Mouse (Mus musculus): ENCODE results near the gene Myocd. TPM values are rescaled to one million over a fixed set of nuclear protein-coding genes. Genes with fewer than 3 reads are reported as not detected.

The Myocd gene
- polyA plus RNA-seq, 1 experiment from 2014 or later, result 0.87 TPM

DNA sequence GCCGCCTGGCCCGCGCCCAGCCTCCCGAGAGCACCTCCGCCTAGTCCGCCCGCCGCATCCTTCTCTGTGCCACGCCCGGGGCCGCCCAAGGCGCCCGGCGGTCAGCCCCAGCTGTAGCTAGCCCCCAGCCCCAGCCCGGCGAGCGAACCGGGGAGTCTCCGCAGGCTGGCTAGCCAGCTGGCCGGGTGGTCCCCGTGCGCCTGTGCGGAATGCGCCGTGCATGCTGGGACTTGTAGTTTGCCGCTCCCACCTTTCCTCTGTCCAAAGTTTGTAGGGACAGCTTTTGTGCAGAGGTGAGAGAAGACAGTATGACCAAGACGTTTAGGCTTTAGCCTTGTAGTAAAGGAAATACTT lies 107.0 kb downstream of the Myocd start, which contains the start of gene Arhgap44:
Arhgap44 (minus strand) TSS at position 195 of the 354 bp plus-strand sequence.
- WGBS, result under 1% methylated on average over 27 of the region's 27 CpGs
- Histone ChIP-seq H3K4me3 (ENCODE audit: low read depth, low read length) (peak within 1 kb of the TSS; percentile 85), H3K9me3 (ENCODE audit: control insufficient read depth, low read length) (no peaks in the 10 kb centered on the region), H3K9ac (ENCODE audit: low read length) (peak within 1 kb of the TSS; percentile 73), H3K4me1 (ENCODE audit: control insufficient read depth, insufficient read depth, low read length) (peaks cover 4% of the 10 kb centered on the region; the same call in 1 of the 2 replicates), H3K27ac (replicated peaks; ENCODE audit: low read depth, low read length) (no peak within 1 kb of the TSS), H3K27me3 (ENCODE audit: control insufficient read depth, insufficient read depth, low read length) (peaks cover 9% of the 10 kb centered on the region; the same call in 1 of the 2 replicates), H3K4me2 (ENCODE audit: low read depth, severe bottlenecking) (peak within 1 kb of the TSS; percentile 95), H3K36me3 (ENCODE audit: control insufficient read depth, insufficient read depth, low read length) (no peaks in the 10 kb centered on the region)
- DNase-seq (ENCODE audit: low spot score) (peak; percentile 86), ATAC-seq (ENCODE audit: insufficient number of reproducible peaks, low FRiP score, low TSS enrichment, low read depth) (peak; percentile 83)

DNA sequence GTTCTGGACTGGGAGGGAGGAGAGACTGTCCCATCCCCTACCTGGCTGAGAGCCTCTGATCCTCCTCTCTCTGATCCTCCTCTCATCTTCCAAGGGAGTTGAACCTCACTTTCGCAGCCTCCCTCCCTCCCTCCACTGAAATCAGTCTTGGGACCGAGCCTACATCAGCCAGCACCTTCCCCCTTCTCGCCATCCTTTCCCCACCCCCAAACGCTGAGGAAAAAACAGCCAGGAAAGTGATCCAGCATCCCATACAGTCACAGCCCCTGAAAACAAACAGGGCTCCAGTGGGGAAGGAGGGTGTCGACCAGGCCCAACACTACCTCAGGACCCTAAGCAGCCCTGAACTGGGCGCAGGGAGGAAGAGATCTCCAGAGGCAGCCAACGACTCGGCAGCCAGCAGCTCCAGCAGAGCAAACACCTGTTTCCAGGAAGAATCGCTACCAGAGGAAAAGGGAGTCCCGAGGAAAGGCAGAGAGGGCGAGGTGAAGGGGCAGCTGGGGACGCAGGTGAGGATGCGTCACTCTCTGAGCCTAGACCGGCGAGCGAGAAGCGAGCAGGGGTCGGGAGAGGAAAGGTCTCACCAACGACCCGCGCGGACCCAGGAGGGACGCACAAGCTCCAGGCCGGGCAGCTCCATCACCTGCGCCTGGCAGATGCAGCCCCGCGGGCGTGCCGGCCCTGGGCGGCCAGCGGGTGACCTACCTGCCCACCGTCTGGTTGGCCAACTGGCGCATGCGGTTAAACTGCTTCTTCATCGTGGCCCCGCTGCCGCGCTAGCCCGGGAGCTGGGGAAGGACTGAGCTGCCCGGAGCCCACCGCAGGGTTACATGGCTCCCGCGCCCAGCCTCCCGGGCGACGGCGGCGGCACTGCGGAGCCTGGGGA lies 107.7 kb downstream of the Myocd start:
- Histone ChIP-seq H3K4me2 (ENCODE audit: low read depth, severe bottlenecking) (peak overlapping the region; percentile 95), H3K9ac (ENCODE audit: low read length) (peak overlapping the region; percentile 73), H3K4me1 (ENCODE audit: control insufficient read depth, insufficient read depth, low read length) (peaks cover 4% of the 10 kb centered on the region; the same call in 1 of the 2 replicates), H3K36me3 (ENCODE audit: control insufficient read depth, insufficient read depth, low read length) (no peaks in the 10 kb centered on the region), H3K27ac (replicated peaks; ENCODE audit: low read depth, low read length) (no peak overlapping the region), H3K27me3 (ENCODE audit: control insufficient read depth, insufficient read depth, low read length) (peaks cover 9% of the 10 kb centered on the region; the same call in 1 of the 2 replicates), H3K4me3 (ENCODE audit: low read depth, low read length) (peak overlapping the region; percentile 85), H3K9me3 (ENCODE audit: control insufficient read depth, low read length) (no peaks in the 10 kb centered on the region)
- WGBS, result under 1% methylated on average over 48 of the region's 49 CpGs
- ATAC-seq (ENCODE audit: insufficient number of reproducible peaks, low FRiP score, low TSS enrichment, low read depth) (peak; percentile 59), DNase-seq (ENCODE audit: low spot score) (peak; percentile 62)

DNA sequence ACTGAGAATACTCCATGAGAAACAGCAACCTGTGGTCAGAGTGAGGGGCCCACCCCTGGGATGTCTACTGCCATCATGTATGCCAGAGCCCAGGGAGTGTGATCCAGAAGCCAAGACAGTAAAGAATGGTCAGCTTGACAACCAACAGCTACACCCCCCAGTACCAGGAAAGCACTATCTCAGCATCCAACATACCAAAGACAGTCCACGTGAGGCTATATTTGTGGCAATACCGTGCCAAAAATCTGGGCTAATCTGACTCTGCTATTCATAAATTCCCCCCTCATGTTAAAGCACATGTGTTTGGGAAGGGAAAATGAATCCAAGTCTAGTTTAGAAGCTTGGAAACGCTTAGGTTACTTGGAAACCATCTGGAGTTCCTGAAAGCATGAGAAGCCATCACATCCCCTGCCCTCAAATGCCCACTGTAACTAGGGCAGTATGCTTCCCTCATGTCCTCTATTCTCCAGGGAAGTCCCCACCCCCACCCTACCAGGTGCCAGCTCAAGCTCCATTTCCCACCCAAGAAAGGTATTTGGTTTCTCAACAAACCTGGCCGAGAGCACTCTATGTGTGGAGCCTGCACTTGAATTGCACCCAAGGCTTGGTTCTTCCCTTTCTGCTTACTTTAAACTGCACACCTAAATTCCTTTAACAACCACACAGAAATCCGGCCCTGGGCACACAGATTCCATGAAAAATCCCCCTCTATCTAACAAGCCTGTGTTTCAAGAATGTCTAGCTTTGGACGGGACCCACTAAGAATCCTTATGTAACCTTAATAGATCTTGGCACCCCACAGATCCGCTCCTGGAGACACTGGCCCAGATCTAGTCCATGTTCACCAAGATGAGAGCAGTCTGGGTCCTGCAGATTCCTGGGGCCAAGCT lies 108.6 kb downstream of the Myocd start:
- Histone ChIP-seq H3K27me3 (ENCODE audit: control insufficient read depth, insufficient read depth, low read length) (peaks cover 9% of the 10 kb centered on the region; the same call in 1 of the 2 replicates), H3K9me3 (ENCODE audit: control insufficient read depth, low read length) (no peaks in the 10 kb centered on the region), H3K9ac (ENCODE audit: low read length) (no peak overlapping the region), H3K4me2 (ENCODE audit: low read depth, severe bottlenecking) (peak overlapping the region; percentile 95; the same call in 1 of the 2 replicates), H3K4me1 (ENCODE audit: control insufficient read depth, insufficient read depth, low read length) (peaks cover 4% of the 10 kb centered on the region; the same call in 1 of the 2 replicates), H3K27ac (replicated peaks; ENCODE audit: low read depth, low read length) (no peak overlapping the region), H3K36me3 (ENCODE audit: control insufficient read depth, insufficient read depth, low read length) (no peaks in the 10 kb centered on the region), H3K4me3 (ENCODE audit: low read depth, low read length) (peak overlapping the region; percentile 85; the same call in 1 of the 2 replicates)
- ATAC-seq (ENCODE audit: insufficient number of reproducible peaks, low FRiP score, low TSS enrichment, low read depth), result no peak
- 56% methylated on average over 7 of the region's 7 CpGs for WGBS
- no peak for DNase-seq (ENCODE audit: low spot score)

DNA sequence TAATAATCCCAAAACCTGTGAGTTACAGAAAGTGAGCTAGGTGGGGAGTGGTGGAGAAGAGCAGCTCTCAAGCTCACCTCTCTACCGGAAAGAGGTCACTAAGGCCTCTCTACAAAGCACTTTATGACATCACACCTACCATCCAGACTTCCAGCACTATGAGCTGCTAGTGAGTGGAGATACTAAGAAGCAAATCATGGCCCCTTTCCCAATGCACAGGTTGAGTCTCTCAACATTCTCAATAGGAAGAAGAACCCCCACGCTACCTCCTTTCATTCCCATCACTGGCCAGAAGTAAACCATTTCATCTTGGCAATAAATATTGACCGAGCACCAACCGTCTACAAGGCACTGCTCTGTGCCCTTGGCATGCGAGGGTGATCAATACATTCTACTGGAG lies 110.0 kb downstream of the Myocd start, which contains the start of gene 1700086D15Rik:
1700086D15Rik (minus strand) TSS at position 101 of the 400 bp plus-strand sequence.
- Histone ChIP-seq H3K4me1 (ENCODE audit: control insufficient read depth, insufficient read depth, low read length) (peaks cover 4% of the 10 kb centered on the region; the same call in 1 of the 2 replicates), H3K4me3 (ENCODE audit: low read depth, low read length) (no peak within 1 kb of the TSS), H3K4me2 (ENCODE audit: low read depth, severe bottlenecking) (no peak within 1 kb of the TSS), H3K36me3 (ENCODE audit: control insufficient read depth, insufficient read depth, low read length) (no peaks in the 10 kb centered on the region), H3K9ac (ENCODE audit: low read length) (no peak within 1 kb of the TSS), H3K27me3 (ENCODE audit: control insufficient read depth, insufficient read depth, low read length) (peaks cover 9% of the 10 kb centered on the region; the same call in 1 of the 2 replicates), H3K9me3 (ENCODE audit: control insufficient read depth, low read length) (no peaks in the 10 kb centered on the region), H3K27ac (replicated peaks; ENCODE audit: low read depth, low read length) (no peak within 1 kb of the TSS)
- DNase-seq (ENCODE audit: low spot score) (no peak), ATAC-seq (ENCODE audit: insufficient number of reproducible peaks, low FRiP score, low TSS enrichment, low read depth) (no peak)
- WGBS, result 86% methylated on average over 5 of the region's 5 CpGs

DNA sequence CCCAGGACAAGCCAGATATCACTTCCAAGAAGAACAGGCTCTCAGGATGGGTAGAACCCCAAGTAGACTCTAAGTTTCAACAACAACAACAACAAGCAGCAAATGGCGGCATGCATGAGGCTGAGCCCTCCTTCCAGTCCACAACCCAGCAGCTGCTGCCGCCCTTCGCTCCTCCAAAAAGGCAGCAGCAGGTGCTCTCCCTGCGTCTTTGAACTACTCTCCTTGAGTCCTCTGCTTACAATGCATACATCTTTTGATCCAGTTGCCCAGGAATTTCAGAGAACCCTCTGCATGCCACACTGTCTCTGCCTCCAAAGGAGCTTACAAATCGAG lies 111.2 kb downstream of the Myocd start:
- ATAC-seq (ENCODE audit: insufficient number of reproducible peaks, low FRiP score, low TSS enrichment, low read depth) (no peak), DNase-seq (ENCODE audit: low spot score) (no peak)
- Histone ChIP-seq H3K9ac (ENCODE audit: low read length) (no peak overlapping the region), H3K27me3 (ENCODE audit: control insufficient read depth, insufficient read depth, low read length) (peaks cover 9% of the 10 kb centered on the region; the same call in 1 of the 2 replicates), H3K4me2 (ENCODE audit: low read depth, severe bottlenecking) (no peak overlapping the region), H3K27ac (replicated peaks; ENCODE audit: low read depth, low read length) (no peak overlapping the region), H3K4me3 (ENCODE audit: low read depth, low read length) (no peak overlapping the region), H3K4me1 (ENCODE audit: control insufficient read depth, insufficient read depth, low read length) (peaks cover 4% of the 10 kb centered on the region; the same call in 1 of the 2 replicates), H3K9me3 (ENCODE audit: control insufficient read depth, low read length) (no peaks in the 10 kb centered on the region), H3K36me3 (ENCODE audit: control insufficient read depth, insufficient read depth, low read length) (no peaks in the 10 kb centered on the region)
- WGBS, result 95% methylated on average over 5 of the region's 5 CpGs

DNA sequence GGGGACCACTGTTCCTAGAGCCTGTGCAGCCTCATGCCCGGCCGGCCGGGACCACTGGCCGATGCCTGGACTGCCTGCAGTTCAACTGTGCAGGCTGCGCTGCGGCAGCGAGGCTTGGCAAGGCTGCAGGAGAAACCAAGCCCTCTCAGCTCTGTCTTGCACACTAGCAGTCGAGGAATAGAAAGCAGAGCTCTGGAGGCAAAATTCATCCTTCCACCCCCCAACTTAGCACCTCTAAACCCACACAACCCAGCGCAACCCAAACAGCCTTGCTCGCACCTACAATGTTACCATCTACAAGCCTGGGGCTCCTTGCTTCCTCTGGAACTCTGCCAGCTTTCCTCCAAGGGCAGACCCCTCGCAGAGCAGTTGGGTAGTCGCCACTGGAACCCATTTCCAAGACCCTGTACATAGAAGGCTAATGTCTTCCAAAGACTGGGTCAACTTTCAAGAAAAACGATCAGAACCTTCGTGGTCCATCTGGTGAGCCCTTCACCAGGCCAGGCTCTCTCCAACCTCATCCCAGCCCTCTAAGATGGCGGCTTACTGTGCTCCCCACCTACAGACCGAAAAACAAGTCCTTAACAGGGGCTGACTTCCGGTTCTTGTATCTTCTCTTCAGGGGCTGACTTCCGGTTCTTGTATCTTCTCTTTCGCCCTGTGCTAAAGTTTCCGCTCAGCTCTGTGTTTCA lies 111.7 kb downstream of the Myocd start:
- Histone ChIP-seq H3K36me3 (ENCODE audit: control insufficient read depth, insufficient read depth, low read length) (no peaks in the 10 kb centered on the region), H3K27me3 (ENCODE audit: control insufficient read depth, insufficient read depth, low read length) (peaks cover 9% of the 10 kb centered on the region; the same call in 1 of the 2 replicates), H3K4me3 (ENCODE audit: low read depth, low read length) (no peak overlapping the region), H3K4me2 (ENCODE audit: low read depth, severe bottlenecking) (no peak overlapping the region), H3K27ac (replicated peaks; ENCODE audit: low read depth, low read length) (no peak overlapping the region), H3K9ac (ENCODE audit: low read length) (no peak overlapping the region), H3K9me3 (ENCODE audit: control insufficient read depth, low read length) (no peaks in the 10 kb centered on the region), H3K4me1 (ENCODE audit: control insufficient read depth, insufficient read depth, low read length) (peaks cover 4% of the 10 kb centered on the region; the same call in 1 of the 2 replicates)
- DNase-seq (ENCODE audit: low spot score) (no peak), ATAC-seq (ENCODE audit: insufficient number of reproducible peaks, low FRiP score, low TSS enrichment, low read depth) (no peak)
- WGBS, result 94% methylated on average over 20 of the region's 20 CpGs

DNA sequence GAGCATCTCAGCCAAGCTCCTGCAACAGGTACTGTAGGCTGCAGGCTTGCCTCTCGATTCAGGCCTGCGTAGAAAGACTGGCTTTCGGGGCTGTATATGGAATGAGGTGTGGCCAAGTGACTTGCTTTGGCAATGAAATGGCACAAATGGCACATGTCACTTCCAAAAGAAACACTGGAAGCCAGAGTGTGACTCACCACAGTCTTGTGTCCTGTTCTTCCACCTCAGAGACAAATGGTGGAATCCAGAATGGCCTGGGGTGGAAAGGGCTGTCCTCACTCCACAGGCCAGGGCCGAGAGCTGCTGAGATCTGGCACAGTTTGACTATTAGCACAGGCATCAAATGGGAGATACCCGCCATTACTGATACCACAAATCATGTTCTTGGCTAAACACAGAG lies 116.8 kb downstream of the Myocd start:
- DNase-seq (ENCODE audit: low spot score) (no peak), ATAC-seq (ENCODE audit: insufficient number of reproducible peaks, low FRiP score, low TSS enrichment, low read depth) (no peak)
- Histone ChIP-seq H3K9ac (ENCODE audit: low read length) (no peak overlapping the region), H3K9me3 (ENCODE audit: control insufficient read depth, low read length) (no peaks in the 10 kb centered on the region), H3K4me3 (ENCODE audit: low read depth, low read length) (no peak overlapping the region), H3K27ac (replicated peaks; ENCODE audit: low read depth, low read length) (no peak overlapping the region), H3K27me3 (ENCODE audit: control insufficient read depth, insufficient read depth, low read length) (no peaks in the 10 kb centered on the region), H3K4me2 (ENCODE audit: low read depth, severe bottlenecking) (no peak overlapping the region), H3K4me1 (ENCODE audit: control insufficient read depth, insufficient read depth, low read length) (no peaks in the 10 kb centered on the region), H3K36me3 (ENCODE audit: control insufficient read depth, insufficient read depth, low read length) (no peaks in the 10 kb centered on the region)
- 66% methylated on average over 5 of the region's 5 CpGs for WGBS
